Mouse (Mus musculus): ENCODE measurements at regions not wholly inside any gene's neighbourhood (a gene's known extent, or its start where the extent isn't known, plus 50 kb on each side); places are given as distances from the start of the nearest gene placed in this dataset.

DNA sequence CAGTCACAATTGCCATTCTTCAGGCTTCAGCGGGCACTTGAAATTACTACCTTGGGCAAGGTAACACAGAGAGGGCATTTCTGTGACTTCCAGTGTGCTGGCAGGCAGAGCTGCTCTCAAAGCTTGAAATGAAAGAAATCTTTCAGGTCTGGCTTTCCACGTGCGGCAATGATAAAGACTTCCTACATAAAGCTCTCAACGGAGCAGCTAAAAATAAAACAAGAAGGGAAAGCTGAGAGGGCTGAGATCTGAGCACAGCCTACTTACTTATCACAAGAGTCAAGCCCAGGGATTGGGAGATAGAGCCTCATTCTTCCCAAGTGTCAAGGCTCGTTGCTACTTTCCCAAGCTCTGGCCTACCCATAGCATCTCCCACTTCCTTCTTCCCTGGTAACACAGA, 274.6 kb upstream of the Rack1 start:
- TF ChIP-seq POLR2A (IDR thresholded peaks at IDR 0.05; ENCODE audit: borderline replicate concordance, extremely low read depth, low read depth, low read length) (no peak), CTCF (IDR thresholded peaks at IDR 0.05; ENCODE audit: insufficient read depth, low read length) (no peak)
